Mouse (Mus musculus): ENCODE data around the gene Dnali1. TPM values are rescaled to one million over a fixed set of nuclear protein-coding genes. Genes with fewer than 3 reads are reported as not detected.

The Dnali1 gene
- total and polyA plus RNA-seq, 3 experiments, result 1.1 to 2.3 (median 2.1) TPM

GRCm38 (mm10) chr4:125059025-125059424 lies 6.5 kb downstream of the Dnali1 start:
- dilution Hi-C loops (cut with MboI; ENCODE audit: extremely low pct_ligation_motif_present, extremely low pct_unique_long_range_greater_than_20kb, low sequenced_read_pairs), result loop anchor here (25.0 kb wide), 1 partner anchor 97 kb away; no protein-coding TSS in a partner anchor
- peaks cover 25 to 49% of the 10 kb centered on the region in 2 experiments for H3K36me3 ChIP-seq (replicated peaks in 1 of 2; ENCODE audit: control insufficient read depth in 1 of 2, insufficient read depth in 1 of 2, low read length in 1 of 2)
- no peaks in the 10 kb centered on the region for H3K27me3 ChIP-seq (replicated peaks)
- in situ Hi-C loops (cut with MboI; ENCODE audit: low pct_ligation_motif_present, low pct_unique_long_range_greater_than_20kb, low sequenced_read_pairs), result loop anchor here (25.0 kb wide), 1 partner anchor 297 kb away; no protein-coding TSS in a partner anchor
- peak overlapping the region; percentile 9; the same call in 1 of the 2 replicates for H3K4me2 ChIP-seq (ENCODE audit: insufficient read depth, low read depth, poor library complexity, severe bottlenecking)
- H3K4me1 ChIP-seq (ENCODE audit: control insufficient read depth in 1 of 2, insufficient read depth in 2 of 2), result peaks cover 10 to 15% of the 10 kb centered on the region in 2 experiments
- TF ChIP-seq JUN (IDR thresholded peaks at IDR 0.05; ENCODE audit: insufficient read depth, low read depth, low read length) (no peak), CTCF (conservative IDR thresholded peaks at IDR 0.05 in 1 of 2, IDR thresholded peaks at IDR 0.05 in 1 of 2; ENCODE audit: low read depth in 2 of 2, low read length in 2 of 2) (peak; percentile 12 to 82; a peak in 2 of 4 replicates), SMC3 (IDR thresholded peaks at IDR 0.05; ENCODE audit: low read depth, low read length) (peak; percentile 73), EP300 (IDR thresholded peaks at IDR 0.05; ENCODE audit: low read length) (no peak), USF1 (IDR thresholded peaks at IDR 0.05; ENCODE audit: low read depth, low read length) (no peak), NELFE (IDR thresholded peaks at IDR 0.05; ENCODE audit: low read depth, low read length) (no peak), MXI1 (IDR thresholded peaks at IDR 0.05; ENCODE audit: low read depth, low read length) (no peak), RAD21 (IDR thresholded peaks at IDR 0.05; ENCODE audit: low read depth, low read length) (peak; percentile 80), ZMIZ1 (IDR thresholded peaks at IDR 0.05; ENCODE audit: low read depth, low read length) (no peak)
- peak; percentile 42 for DNase-seq (ENCODE audit: extremely low read depth)
- H3K9me3 ChIP-seq (replicated peaks; ENCODE audit: low read length), result no peaks in the 10 kb centered on the region
- H3K4me3 ChIP-seq (replicated peaks in 1 of 3; ENCODE audit: low read depth in 2 of 3, low read length in 2 of 3, poor library complexity in 1 of 3), result no peak overlapping the region
- H3K27ac ChIP-seq (ENCODE audit: insufficient read depth, low read depth), result no peak overlapping the region
- no peak overlapping the region for H3K9ac ChIP-seq (ENCODE audit: insufficient read depth, low read depth)
- no peaks in the 10 kb centered on the region for H3K79me2 ChIP-seq (replicated peaks; ENCODE audit: control insufficient read depth, extremely low read depth, insufficient read depth, poor library complexity, severe bottlenecking)

GRCm38 (mm10) chr4:125058033-125058432 lies 7.5 kb downstream of the Dnali1 start:
- no peak overlapping the region for H3K4me3 ChIP-seq (replicated peaks in 1 of 3; ENCODE audit: low read depth in 2 of 3, low read length in 2 of 3, poor library complexity in 1 of 3)
- H3K27ac ChIP-seq (ENCODE audit: insufficient read depth, low read depth), result no peak overlapping the region
- in situ Hi-C loops (cut with MboI; ENCODE audit: low pct_ligation_motif_present, low pct_unique_long_range_greater_than_20kb, low sequenced_read_pairs) (loop anchor here (25.0 kb wide), 1 partner anchor 296 kb away; no protein-coding TSS in a partner anchor), dilution Hi-C loops (cut with MboI; ENCODE audit: extremely low pct_ligation_motif_present, extremely low pct_unique_long_range_greater_than_20kb, low sequenced_read_pairs) (loop anchor here (25.0 kb wide), 1 partner anchor 96 kb away; no protein-coding TSS in a partner anchor)
- H3K79me2 ChIP-seq (replicated peaks; ENCODE audit: control insufficient read depth, extremely low read depth, insufficient read depth, poor library complexity, severe bottlenecking), result no peaks in the 10 kb centered on the region
- H3K4me2 ChIP-seq (ENCODE audit: insufficient read depth, low read depth, poor library complexity, severe bottlenecking), result no peak overlapping the region
- H3K9ac ChIP-seq (ENCODE audit: insufficient read depth, low read depth), result no peak overlapping the region
- TF ChIP-seq ETS1 (conservative IDR thresholded peaks at IDR 0.05; ENCODE audit: low read depth, low read length) (no peak), CHD1 (IDR thresholded peaks at IDR 0.05; ENCODE audit: low read depth, low read length) (no peak)
- DNase-seq (ENCODE audit: extremely low read depth), result no peak
- H3K9me3 ChIP-seq (replicated peaks; ENCODE audit: low read length), result no peaks in the 10 kb centered on the region
- peaks cover 34 to 59% of the 10 kb centered on the region in 2 experiments for H3K36me3 ChIP-seq (replicated peaks in 1 of 2; ENCODE audit: control insufficient read depth in 1 of 2, insufficient read depth in 1 of 2, low read length in 1 of 2)
- H3K27me3 ChIP-seq (replicated peaks), result no peaks in the 10 kb centered on the region
- peaks cover 0 to 6% of the 10 kb centered on the region in 2 experiments; a peak in 2 of 4 replicates for H3K4me1 ChIP-seq (ENCODE audit: control insufficient read depth in 1 of 2, insufficient read depth in 2 of 2)

- no peak overlapping the region for H3K4me3 ChIP-seq (replicated peaks in 1 of 3; ENCODE audit: low read depth in 2 of 3, low read length in 2 of 3, poor library complexity in 1 of 3)
These were observed 8.2 kb downstream of the Dnali1 start for GRCm38 (mm10) chr4:125057273-125057672.

More at GRCm38 (mm10) chr4:125057273-125057672, 8.2 kb downstream of the Dnali1 start:
- Histone ChIP-seq H3K27ac (ENCODE audit: insufficient read depth, low read depth) (no peak overlapping the region), H3K4me1 (ENCODE audit: control insufficient read depth in 1 of 2, insufficient read depth in 2 of 2) (peaks cover 0 to 6% of the 10 kb centered on the region in 2 experiments; a peak in 2 of 4 replicates), H3K36me3 (replicated peaks in 1 of 2; ENCODE audit: control insufficient read depth in 1 of 2, insufficient read depth in 1 of 2, low read length in 1 of 2) (peaks cover 39 to 65% of the 10 kb centered on the region in 2 experiments), H3K9me3 (replicated peaks; ENCODE audit: low read length) (no peaks in the 10 kb centered on the region), H3K4me2 (ENCODE audit: insufficient read depth, low read depth, poor library complexity, severe bottlenecking) (no peak overlapping the region), H3K9ac (ENCODE audit: insufficient read depth, low read depth) (no peak overlapping the region), H3K27me3 (replicated peaks) (no peaks in the 10 kb centered on the region), H3K79me2 (replicated peaks; ENCODE audit: control insufficient read depth, extremely low read depth, insufficient read depth, poor library complexity, severe bottlenecking) (no peaks in the 10 kb centered on the region)
- dilution Hi-C loops (cut with MboI; ENCODE audit: extremely low pct_ligation_motif_present, extremely low pct_unique_long_range_greater_than_20kb, low sequenced_read_pairs), result loop anchor here (25.0 kb wide), 1 partner anchor 95 kb away; no protein-coding TSS in a partner anchor
- no peak for DNase-seq (ENCODE audit: extremely low read depth)
- in situ Hi-C loops (cut with MboI; ENCODE audit: low pct_ligation_motif_present, low pct_unique_long_range_greater_than_20kb, low sequenced_read_pairs), result loop anchor here (25.0 kb wide), 1 partner anchor 295 kb away; no protein-coding TSS in a partner anchor
- no peak for TF ChIP-seq RAD21 (IDR thresholded peaks at IDR 0.05; ENCODE audit: low read depth, low read length)
- no peak for TF ChIP-seq IRF4 (IDR thresholded peaks at IDR 0.05; ENCODE audit: low read depth, low read length)

Measured in CH12.LX (cell line).